Mouse (Mus musculus) CH12F3 (cell line): ENCODE results near the gene Ppp1r35.

Experiments used
- in situ Hi-C: fragments of 300-500 bp; cut with MboI; formaldehyde crosslinking; loops from 2 replicates; pipeline ENCODE4 v1.14.3; 2020; ENCODE audit warnings: low sequenced_read_pairs

Gene Ppp1r35

DNA sequence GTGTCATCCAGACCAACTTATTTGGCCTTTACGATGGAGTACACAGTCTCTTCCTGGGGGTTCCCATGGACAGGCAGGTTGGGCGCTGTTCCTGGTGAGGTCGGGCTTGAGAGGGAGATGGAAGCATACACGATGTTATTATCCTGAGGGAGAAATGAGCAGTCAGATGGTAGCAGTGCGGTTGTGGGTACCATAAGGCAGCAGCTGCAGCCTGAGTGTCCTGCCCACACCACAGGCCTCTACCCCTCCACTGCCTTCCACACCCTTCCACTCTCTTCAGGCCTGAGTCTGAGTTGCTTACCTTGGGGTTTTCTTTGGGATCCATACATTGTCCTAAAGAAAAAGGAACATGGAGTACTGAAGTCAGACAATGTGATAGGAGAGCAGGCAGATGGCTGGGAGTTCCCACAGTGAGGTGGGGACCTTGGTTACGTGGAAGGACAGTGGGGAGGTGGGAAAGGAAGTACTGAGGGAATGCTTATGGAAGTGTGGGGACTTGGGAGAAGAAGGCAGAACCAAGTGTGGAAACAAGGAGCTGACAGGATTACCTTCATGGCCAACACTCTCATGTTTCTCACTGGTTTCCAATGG, 44.9 kb downstream of the Ppp1r35 start:
- in situ Hi-C loops: no loop called here

DNA sequence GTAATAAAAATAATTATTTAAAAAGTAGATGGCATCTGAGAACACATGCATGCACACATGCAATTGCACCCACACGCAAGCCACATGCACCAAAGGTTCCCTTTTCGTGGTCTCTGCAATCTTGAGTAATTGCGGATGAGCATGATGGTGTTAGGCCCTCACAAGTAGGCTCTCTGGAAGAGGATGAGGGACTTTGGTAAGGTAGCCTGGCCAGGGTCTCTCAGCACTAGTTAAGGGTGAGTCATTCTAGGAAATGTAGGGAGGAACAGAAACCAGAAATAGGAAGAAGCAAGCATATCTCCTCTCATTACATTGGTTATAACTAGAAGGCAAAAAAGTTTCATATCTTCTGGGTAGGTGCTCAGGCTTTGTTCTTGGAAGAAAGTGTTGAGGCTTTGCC, 46.4 kb downstream of the Ppp1r35 start:
- in situ Hi-C loops: no loop called here

DNA sequence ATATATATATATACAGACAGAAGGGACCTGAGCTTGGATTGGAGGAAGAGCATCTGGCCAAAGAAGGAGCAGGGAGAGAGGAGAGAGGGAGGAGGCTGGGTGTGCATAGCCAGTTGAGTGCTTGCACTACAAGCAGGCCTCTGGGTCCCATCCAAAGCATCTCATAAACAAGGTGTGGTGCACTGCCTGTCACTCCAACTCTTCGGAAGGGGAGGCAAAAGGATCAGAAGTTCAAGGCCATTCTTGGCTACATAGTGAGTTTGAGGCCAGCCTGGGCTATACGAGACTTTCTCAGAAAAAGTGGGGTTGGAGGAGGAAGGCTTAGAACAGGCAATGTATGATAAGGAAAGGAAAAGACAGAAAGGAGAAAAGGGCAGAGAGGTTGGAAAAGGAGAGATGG, 47.3 kb downstream of the Ppp1r35 start:
- in situ Hi-C loops: no loop called here

DNA sequence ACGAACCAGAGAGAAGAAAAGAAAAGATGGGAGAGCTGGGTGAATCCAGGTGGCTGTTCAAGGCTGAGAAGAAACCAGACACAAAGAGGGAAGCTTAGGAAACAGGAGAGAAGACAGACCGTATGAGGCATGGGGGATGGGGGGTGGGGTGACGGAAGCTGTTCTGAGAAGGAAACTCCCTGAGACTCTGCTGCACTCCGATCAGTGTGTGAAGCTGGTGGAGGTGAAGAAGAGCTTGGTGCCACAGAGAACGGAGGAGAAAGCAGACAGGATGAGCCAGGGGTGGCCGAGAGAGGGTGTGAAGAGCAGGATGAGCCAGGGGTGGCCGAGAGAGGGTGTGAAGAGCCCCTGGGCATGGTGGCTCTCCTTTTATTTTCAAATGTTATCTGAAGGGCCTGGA, 47.8 kb downstream of the Ppp1r35 start:
- in situ Hi-C loops: no loop called here

DNA sequence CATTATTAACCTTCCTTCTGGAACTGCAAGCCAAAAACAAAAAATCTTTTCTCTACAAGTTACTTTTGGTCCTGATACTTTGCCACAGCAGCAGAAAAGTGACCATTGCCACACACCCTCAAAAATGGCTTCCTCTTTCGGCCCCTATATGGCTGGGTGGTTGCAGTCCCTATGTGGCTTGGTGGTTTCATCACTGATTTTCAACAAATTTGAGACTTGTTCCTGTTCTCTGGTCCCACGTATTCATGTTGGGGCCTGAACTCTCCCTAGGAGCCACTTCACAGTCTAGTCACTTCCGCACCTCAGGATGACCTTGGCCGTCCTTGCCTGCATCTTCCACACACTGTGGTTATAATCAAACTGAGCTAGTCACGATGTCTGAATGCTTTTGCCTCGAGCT, 50.0 kb downstream of the Ppp1r35 start:
- in situ Hi-C loops: no loop called here
